Mouse (Mus musculus): ENCODE measurements around the gene Olfr632. TPM values are rescaled to one million over a fixed set of nuclear protein-coding genes. Genes with fewer than 3 reads are reported as not detected.

The Olfr632 gene
- not detected in 2 replicates for polyA plus RNA-seq (2012; rRNA removed)

GRCm38 (mm10) chr7:103934264-103934663 lies at the start of gene Olfr632:
Gene Olfr632 (plus strand): TSS chr7:103934347.

GRCm38 (mm10) chr7:103886152-103886551 lies 48.0 kb upstream of the Olfr632 start, which contains the start of gene Olfr66:
Gene Olfr66 (minus strand): TSS chr7:103886252.

GRCm38 (mm10) chr7:103894385-103894784 lies 39.8 kb upstream of the Olfr632 start, which contains the start of gene Olfr64:
Gene Olfr64 (minus strand): TSS chr7:103894485.

DNA sequence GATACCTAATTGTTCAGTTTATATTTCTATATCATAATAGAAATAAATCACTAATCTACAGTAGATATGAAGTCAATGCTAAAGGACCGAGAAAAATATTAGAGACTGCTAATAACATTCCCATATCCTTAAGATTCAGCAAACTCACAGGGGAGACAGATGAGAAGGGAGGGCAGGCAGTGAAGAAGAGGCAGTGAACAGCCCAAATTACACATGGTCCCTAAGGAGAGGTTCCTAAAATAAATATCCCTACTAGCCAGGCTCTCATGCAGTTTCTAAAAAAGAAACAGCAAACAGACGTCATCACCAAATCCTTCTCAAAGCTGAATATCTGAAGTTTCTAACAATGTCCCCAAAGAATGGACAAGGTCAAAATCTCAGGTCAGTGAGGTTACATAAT lies 31.0 kb upstream of the Olfr632 start, which contains the start of gene Olfr65:
Gene Olfr65 (plus strand): TSS at position 301 of the 400 bp plus-strand sequence.

GRCm38 (mm10) chr7:103928525-103928924 lies 5.6 kb upstream of the Olfr632 start, which contains the start of gene Olfr631:
Gene Olfr631 (plus strand): TSS chr7:103928825.

GRCm38 (mm10) chr7:103944137-103944536 lies 10.0 kb downstream of the Olfr632 start, which contains the start of gene Olfr633:
Gene Olfr633 (plus strand): TSS chr7:103944437.

DNA sequence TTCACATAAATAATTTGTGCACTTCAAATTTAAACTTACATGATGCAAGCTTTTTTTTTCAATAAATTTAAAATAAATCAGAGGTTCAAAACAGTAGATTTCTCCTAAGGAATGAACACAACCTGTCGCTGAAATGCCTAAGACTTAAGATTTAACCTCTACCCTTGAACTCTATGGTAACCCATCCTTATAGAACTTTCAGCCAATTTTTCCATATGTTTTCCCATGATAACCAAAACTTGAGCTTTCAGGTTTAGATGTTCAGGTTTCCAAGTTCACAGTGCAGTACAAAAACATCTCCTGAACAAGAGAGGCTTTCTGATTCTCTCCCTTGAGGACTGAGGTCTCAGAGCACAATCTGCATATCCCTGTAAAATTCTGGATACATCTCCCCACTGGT lies 36.7 kb downstream of the Olfr632 start, which contains the start of gene Olfr635:
Gene Olfr635 (plus strand): TSS at position 301 of the 400 bp plus-strand sequence.

Other genes starting within 250 kb of the Olfr632 start
- not detected in 2 replicates for gene Olfr243, start 219.7 kb upstream of the Olfr632 start, polyA plus RNA-seq (2012; rRNA removed)
- gene Olfr628, start 204.0 kb upstream of the Olfr632 start, polyA plus RNA-seq (2012; rRNA removed): not detected in 2 replicates
- gene Olfr629, start 189.4 kb upstream of the Olfr632 start, polyA plus RNA-seq (2012; rRNA removed): not detected in 2 replicates
- gene Olfr630, start 177.0 kb upstream of the Olfr632 start, polyA plus RNA-seq (2012; rRNA removed): not detected in 2 replicates
- not detected in 2 replicates for gene Olfr69, start 162.8 kb upstream of the Olfr632 start, polyA plus RNA-seq (2012; rRNA removed)
- gene Olfr68, start 154.6 kb upstream of the Olfr632 start, polyA plus RNA-seq (2012; rRNA removed): not detected in 2 replicates
- not detected in 2 replicates for gene Olfr67, start 142.5 kb upstream of the Olfr632 start, polyA plus RNA-seq (2012; rRNA removed)
- 4.5 and 10.0 TPM in 2 replicates for gene Hbb-bt, start 120.4 kb upstream of the Olfr632 start, polyA plus RNA-seq (2012; rRNA removed)
- gene Hbb-bs, start 106.3 kb upstream of the Olfr632 start, polyA plus RNA-seq (2012; rRNA removed): 47.8 and 134 TPM in 2 replicates
- not detected in 2 replicates for gene Hbb-bh2, start 93.8 kb upstream of the Olfr632 start, polyA plus RNA-seq (2012; rRNA removed)
- gene Hbb-bh1, start 91.2 kb upstream of the Olfr632 start, polyA plus RNA-seq (2012; rRNA removed): not detected in 2 replicates
- not detected in 2 replicates for gene Hbb-y, start 81.1 kb upstream of the Olfr632 start, polyA plus RNA-seq (2012; rRNA removed)
- not detected in 2 replicates for gene Olfr66, start 48.1 kb upstream of the Olfr632 start, polyA plus RNA-seq (2012; rRNA removed)
- not detected in 2 replicates for gene Olfr64, start 39.9 kb upstream of the Olfr632 start, polyA plus RNA-seq (2012; rRNA removed)
- gene Olfr65, start 30.9 kb upstream of the Olfr632 start, polyA plus RNA-seq (2012; rRNA removed): not detected in 2 replicates
- not detected in 2 replicates for gene Olfr631, start 5.5 kb upstream of the Olfr632 start, polyA plus RNA-seq (2012; rRNA removed)
- not detected in 2 replicates for gene Olfr633, start 10.1 kb downstream of the Olfr632 start, polyA plus RNA-seq (2012; rRNA removed)
- not detected in 2 replicates for gene Olfr635, start 36.8 kb downstream of the Olfr632 start, polyA plus RNA-seq (2012; rRNA removed)
- not detected in 2 replicates for gene Olfr638, start 64.4 kb downstream of the Olfr632 start, polyA plus RNA-seq (2012; rRNA removed)
- gene Olfr639, start 83.0 kb downstream of the Olfr632 start, polyA plus RNA-seq (2012; rRNA removed): not detected in 2 replicates
- gene Olfr640, start 91.2 kb downstream of the Olfr632 start, polyA plus RNA-seq (2012; rRNA removed): not detected in 2 replicates
- not detected in 2 replicates for gene Olfr641, start 101.1 kb downstream of the Olfr632 start, polyA plus RNA-seq (2012; rRNA removed)
- gene Olfr642, start 118.3 kb downstream of the Olfr632 start, polyA plus RNA-seq (2012; rRNA removed): not detected in 2 replicates
- gene 4930516K23Rik, start 127.1 kb downstream of the Olfr632 start, polyA plus RNA-seq (2012; rRNA removed): not detected in 2 replicates
- not detected in 2 replicates for gene Olfr644, start 137.5 kb downstream of the Olfr632 start, polyA plus RNA-seq (2012; rRNA removed)
- gene Olfr645, start 151.1 kb downstream of the Olfr632 start, polyA plus RNA-seq (2012; rRNA removed): not detected in 2 replicates
- not detected in 2 replicates for gene Olfr646, start 170.5 kb downstream of the Olfr632 start, polyA plus RNA-seq (2012; rRNA removed)
- gene Ubqln5, start 195.5 kb downstream of the Olfr632 start, polyA plus RNA-seq (2012; rRNA removed): not detected in 2 replicates
- gene Olfr643, start 203.1 kb downstream of the Olfr632 start, polyA plus RNA-seq (2012; rRNA removed): not detected in 2 replicates
- gene Ubqln3, start 208.9 kb downstream of the Olfr632 start, polyA plus RNA-seq (2012; rRNA removed): not detected in 2 replicates
- not detected in 2 replicates for gene Ubqlnl, start 216.2 kb downstream of the Olfr632 start, polyA plus RNA-seq (2012; rRNA removed)
- not detected in 2 replicates for gene Olfm5, start 230.5 kb downstream of the Olfr632 start, polyA plus RNA-seq (2012; rRNA removed)
- gene Olfr648, start 249.0 kb downstream of the Olfr632 start, polyA plus RNA-seq (2012; rRNA removed): 0.03 and 0.05 TPM in 2 replicates